In the genomic region with DNA sequence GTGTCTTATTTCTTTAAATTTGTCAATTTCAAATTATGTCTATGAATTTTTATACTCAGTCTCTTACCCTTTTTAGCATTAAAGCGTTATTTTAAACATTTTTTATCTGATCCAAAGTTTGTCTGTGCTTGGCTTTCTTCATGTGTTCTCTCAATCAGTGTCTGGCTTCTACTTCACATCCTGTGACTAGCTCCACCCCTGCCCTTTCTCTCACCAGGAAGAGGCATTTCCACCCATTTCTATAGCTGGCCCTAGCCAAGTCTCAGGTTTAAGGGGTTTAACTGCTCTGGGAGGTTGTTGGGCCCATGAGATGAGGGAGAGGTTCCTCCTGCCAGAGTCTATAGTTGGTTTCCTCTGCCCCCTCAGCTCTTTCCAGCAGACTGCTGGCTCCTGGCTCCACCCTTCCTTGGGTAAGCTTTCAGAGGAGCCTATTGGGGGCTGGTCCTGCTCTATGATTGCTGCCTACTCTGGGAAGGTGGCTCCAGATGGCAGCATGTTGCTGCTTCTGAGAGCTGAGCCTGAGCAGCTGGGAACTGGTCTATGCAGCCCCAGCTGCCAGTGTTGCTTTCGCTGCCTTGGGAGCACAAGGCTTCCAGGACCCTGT, we compare ENCODE assay signal across 8 mouse cellular contexts. TPM values are rescaled to one million over a fixed set of nuclear protein-coding genes. Genes with fewer than 3 reads are reported as not detected.
DNase-seq lines count a peak whose midpoint lies in the region; ATAC-seq and TF ChIP-seq lines count a peak whose summit lies in the region.

No protein-coding gene starts in this region.

- H3K4me3 ChIP-seq in heart, embryonic 11.5 days (ENCODE audit: low read depth, low read length): no peak overlapping the region
- H3K4me3 ChIP-seq in layer of hippocampus, adult 2 months: no peak overlapping the region
- no peak overlapping the region for H3K4me3 ChIP-seq in liver, embryonic 16.5 days (ENCODE audit: low read depth, low read length)
- no peak overlapping the region for H3K4me3 ChIP-seq in neural tube, embryonic 13.5 days

- H3K4me2 ChIP-seq in heart, embryonic 11.5 days: peak overlapping the region; percentile 3; the same call in 1 of the 2 replicates
- 0 out of 2 replicates have a peak overlapping the region, but pooled peaks have one; percentile 14 for H3K4me2 ChIP-seq in liver, embryonic 16.5 days (ENCODE audit: low read depth, low read length)
- no peak overlapping the region for H3K4me2 ChIP-seq in neural tube, embryonic 13.5 days

- no peaks in the 10 kb centered on the region for H3K27me3 ChIP-seq in heart, embryonic 11.5 days (ENCODE audit: control insufficient read depth, insufficient read depth, low read length)
- H3K27me3 ChIP-seq in liver, embryonic 16.5 days (ENCODE audit: control insufficient read depth, insufficient read depth, low read depth, low read length): no peaks in the 10 kb centered on the region
- H3K27me3 ChIP-seq in neural tube, embryonic 13.5 days: no peaks in the 10 kb centered on the region

- 75% methylated on average over 2 of the region's 2 CpGs for WGBS in heart, embryonic 11.5 days (ENCODE audit: insufficient replicate concordance)
- 41% methylated on average over 2 of the region's 2 CpGs for WGBS in liver, embryonic 16.5 days (ENCODE audit: insufficient replicate concordance)
- WGBS in neural tube, embryonic 13.5 days: 72% methylated on average over 2 of the region's 2 CpGs

- peak; percentile 69 to 72 for DNase-seq in cerebellum, postnatal 10 days
- no peak for DNase-seq in cerebellum, adult 8-10 months
- peak; percentile 17 for DNase-seq in embryo, embryonic 10.5 days (ENCODE audit: low spot score)
- peak; percentile 47 to 70 for DNase-seq in layer of hippocampus, adult 2 months (ENCODE audit: low spot score in 2 of 2)
- DNase-seq in yolk sac, embryonic 10.5 days (ENCODE audit: low spot score): no peak

- peak; percentile 78 for ATAC-seq in heart, embryonic 11.5 days (replicated peaks; ENCODE audit: insufficient number of reproducible peaks, low FRiP score, low TSS enrichment)
- ATAC-seq in liver, embryonic 16.5 days (ENCODE audit: low read depth): peak; percentile 60
- peak; percentile 69 for ATAC-seq in neural tube, embryonic 13.5 days (ENCODE audit: low read depth)

- TF ChIP-seq CTCF in layer of hippocampus, adult 2 months (conservative IDR thresholded peaks at IDR 0.05): no peak

- no peaks in the 10 kb centered on the region for H3K9me3 ChIP-seq in heart, embryonic 11.5 days (replicated peaks; ENCODE audit: control insufficient read depth, low read length)
- no peaks in the 10 kb centered on the region for H3K9me3 ChIP-seq in liver, embryonic 16.5 days (replicated peaks; ENCODE audit: control insufficient read depth, low read length)
- H3K9me3 ChIP-seq in neural tube, embryonic 13.5 days: no peaks in the 10 kb centered on the region

- no peaks in the 10 kb centered on the region; the same call in 1 of the 2 replicates for H3K36me3 ChIP-seq in heart, embryonic 11.5 days (ENCODE audit: control insufficient read depth, insufficient read depth, low read length)
- H3K36me3 ChIP-seq in liver, embryonic 16.5 days (ENCODE audit: control insufficient read depth, insufficient read depth): no peaks in the 10 kb centered on the region
- no peaks in the 10 kb centered on the region for H3K36me3 ChIP-seq in neural tube, embryonic 13.5 days

- peak overlapping the region; percentile 55 for H3K27ac ChIP-seq in heart, embryonic 11.5 days (ENCODE audit: low read depth, low read length)
- peak overlapping the region; percentile 62 for H3K27ac ChIP-seq in layer of hippocampus, adult 2 months
- peak overlapping the region; percentile 36 for H3K27ac ChIP-seq in liver, embryonic 16.5 days (ENCODE audit: low read length)
- H3K27ac ChIP-seq in neural tube, embryonic 13.5 days (replicated peaks): peak overlapping the region; percentile 55

- H3K9ac ChIP-seq in heart, embryonic 11.5 days (ENCODE audit: low read depth, low read length): no peak overlapping the region
- H3K9ac ChIP-seq in liver, embryonic 16.5 days (ENCODE audit: low read depth, low read length): peak overlapping the region; percentile 25; the same call in 1 of the 2 replicates
- no peak overlapping the region for H3K9ac ChIP-seq in neural tube, embryonic 13.5 days

- peaks cover 8% of the 10 kb centered on the region; the same call in 1 of the 2 replicates for H3K4me1 ChIP-seq in heart, embryonic 11.5 days (ENCODE audit: control insufficient read depth, insufficient read depth, low read length)
- H3K4me1 ChIP-seq in liver, embryonic 16.5 days (ENCODE audit: control insufficient read depth, low read depth, low read length): peaks cover 8% of the 10 kb centered on the region
- H3K4me1 ChIP-seq in neural tube, embryonic 13.5 days (replicated peaks): peaks cover 21% of the 10 kb centered on the region

RNA-seq across cellular contexts. Expression of gene Dnajc5, which starts 17.3 kb away (rescaled TPM):
- 69.0 and 76.1 TPM in 2 replicates for polyA plus RNA-seq in heart, embryonic 11.5 days (2014; fragmentation: Nextera tagmentation; extraction: Ambion mirVana)
- total RNA-seq in layer of hippocampus, adult 2 months (2021): 100 to 1,000 TPM; 259 to 279 TPM
- polyA plus RNA-seq in liver, embryonic 16.5 days (2015; fragmentation: Nextera tagmentation; extraction: Ambion mirVana): 26.4 and 27.3 TPM in 2 replicates
- polyA plus RNA-seq in neural tube, embryonic 13.5 days (2015; fragmentation: Nextera tagmentation; extraction: Ambion mirVana): 192 and 214 TPM in 2 replicates

RNA-seq across cellular contexts. Expression of gene Tpd52l2, which starts 40.6 kb away (rescaled TPM):
- 119 and 128 TPM in 2 replicates for polyA plus RNA-seq in heart, embryonic 11.5 days (2014; fragmentation: Nextera tagmentation; extraction: Ambion mirVana)
- 10 to 100 TPM; 74.7 to 75.2 TPM for total RNA-seq in layer of hippocampus, adult 2 months (2021)
- 62.7 and 69.3 TPM in 2 replicates for polyA plus RNA-seq in liver, embryonic 16.5 days (2015; fragmentation: Nextera tagmentation; extraction: Ambion mirVana)
- 107 and 114 TPM in 2 replicates for polyA plus RNA-seq in neural tube, embryonic 13.5 days (2015; fragmentation: Nextera tagmentation; extraction: Ambion mirVana)

RNA-seq across cellular contexts. Expression of gene Abhd16b, which starts 44.5 kb away (rescaled TPM):
- polyA plus RNA-seq in heart, embryonic 11.5 days (2014; fragmentation: Nextera tagmentation; extraction: Ambion mirVana): 0.43 and 0.65 TPM in 2 replicates
- not detected for total RNA-seq in layer of hippocampus, adult 2 months (2021)
- 0.09 TPM in 1 of 2 replicates, not detected in the other for polyA plus RNA-seq in liver, embryonic 16.5 days (2015; fragmentation: Nextera tagmentation; extraction: Ambion mirVana)
- polyA plus RNA-seq in neural tube, embryonic 13.5 days (2015; fragmentation: Nextera tagmentation; extraction: Ambion mirVana): 0.11 TPM in 1 of 2 replicates, not detected in the other

RNA-seq across cellular contexts. Expression of gene Uckl1, which starts 47.1 kb away (rescaled TPM):
- polyA plus RNA-seq in heart, embryonic 11.5 days (2014; fragmentation: Nextera tagmentation; extraction: Ambion mirVana): 66.2 and 66.7 TPM in 2 replicates
- 10 to 100 TPM; 68.2 to 73.8 TPM for total RNA-seq in layer of hippocampus, adult 2 months (2021)
- polyA plus RNA-seq in liver, embryonic 16.5 days (2015; fragmentation: Nextera tagmentation; extraction: Ambion mirVana): 21.0 and 23.6 TPM in 2 replicates
- 67.4 and 73.6 TPM in 2 replicates for polyA plus RNA-seq in neural tube, embryonic 13.5 days (2015; fragmentation: Nextera tagmentation; extraction: Ambion mirVana)

RNA-seq across cellular contexts. Expression of gene Prpf6, which starts 54.1 kb away (rescaled TPM):
- 45.5 and 53.2 TPM in 2 replicates for polyA plus RNA-seq in heart, embryonic 11.5 days (2014; fragmentation: Nextera tagmentation; extraction: Ambion mirVana)
- total RNA-seq in layer of hippocampus, adult 2 months (2021): 10 to 100 TPM; 57.2 to 57.3 TPM
- 24.2 and 25.0 TPM in 2 replicates for polyA plus RNA-seq in liver, embryonic 16.5 days (2015; fragmentation: Nextera tagmentation; extraction: Ambion mirVana)
- 63.1 and 65.6 TPM in 2 replicates for polyA plus RNA-seq in neural tube, embryonic 13.5 days (2015; fragmentation: Nextera tagmentation; extraction: Ambion mirVana)

Comparison
In these comparisons a context has a peak if more than half of its experiments do, and no peak if none do; other contexts are left out.
1. DNase-seq: peak in cerebellum, postnatal 10 days (2 of 2), embryo, embryonic 10.5 days (single experiment) and layer of hippocampus, adult 2 months (2 of 2); none in cerebellum, adult 8-10 months (single experiment) and yolk sac, embryonic 10.5 days (single experiment).
2. Peak in every context shown above with its lines, with median percentiles within 50 percentile points of each other: ATAC-seq and H3K27ac ChIP-seq.